Mouse (Mus musculus): ENCODE measurements around the gene Bpgm.

DNA sequence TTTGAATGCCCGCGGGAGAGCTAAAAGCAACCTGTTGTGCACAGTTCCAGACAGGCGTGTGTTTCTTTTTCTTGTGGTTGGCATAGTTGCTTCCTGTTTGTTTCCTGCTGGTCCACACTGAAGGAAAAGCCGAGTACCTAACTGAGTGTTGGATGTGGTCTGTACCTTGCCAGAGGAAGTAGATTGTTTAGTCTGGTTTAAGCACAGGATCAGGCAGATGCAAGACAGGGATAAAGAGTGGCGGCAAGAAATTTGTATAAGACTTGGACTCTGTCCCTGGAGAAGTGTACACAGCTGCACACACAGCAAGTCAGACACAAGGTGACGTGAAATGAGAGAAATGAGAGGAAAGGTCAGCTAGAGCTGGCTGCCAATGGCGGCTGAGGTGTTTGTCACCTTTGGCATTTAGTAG is 19.1 kb downstream of the Bpgm start:
- TF ChIP-seq CTCF (IDR thresholded peaks at IDR 0.05; ENCODE audit: extremely low read depth, insufficient read length, insufficient replicate concordance, low read depth, low read length) (no peak), POLR2A (IDR thresholded peaks at IDR 0.05; ENCODE audit: low read depth, low read length) (no peak)
